Mouse (Mus musculus) MEL (cell line): ENCODE measurements around the gene Dock1. TPM values are rescaled to one million over a fixed set of nuclear protein-coding genes. Genes with fewer than 3 reads are reported as not detected.

Source experiments
- DNase-seq: peaks from one replicate; pipeline ENCODE4 v3.0.0; 2011; ENCODE audit warnings: low read depth, low spot score
- H3K27ac ChIP-seq: 2 replicates; pipeline ENCODE4 v1.5.1; 2012; ENCODE audit warnings: low read depth, mild to moderate bottlenecking, control low read depth, low read length, moderate library complexity; ENCODE audit not compliant: control insufficient read depth
- H3K27me3 ChIP-seq, 2 experiments: fragments of 150-350 bp in 1 of 2; sonication (generic) in 1 of 2; 2 replicates each; pipeline ENCODE4 v1.6.1; 2012; ENCODE audit warnings: low read length in 2 of 2, mild to moderate bottlenecking in 2 of 2, improper control_type of control experiment in 1 of 2, moderate library complexity in 1 of 2; ENCODE audit not compliant: insufficient read depth in 2 of 2, control insufficient read depth in 1 of 2
- H3K36me3 ChIP-seq, 2 experiments: 2 replicates each; pipeline ENCODE4 v1.6.1; 2012 to 2014; ENCODE audit warnings: low read length in 2 of 2, improper control_type of control experiment in 1 of 2, inconsistent platforms in 1 of 2, mild to moderate bottlenecking in 1 of 2; ENCODE audit not compliant: insufficient read depth in 2 of 2, control insufficient read depth in 1 of 2
- H3K4me1 ChIP-seq, 2 experiments: fragments of 150-350 bp in 1 of 2; sonication (generic) in 1 of 2; 2 replicates each; pipeline ENCODE4 v1.6.1; 2012; ENCODE audit warnings: low read length in 2 of 2, improper control_type of control experiment in 1 of 2, mild to moderate bottlenecking in 1 of 2; ENCODE audit not compliant: insufficient read depth in 2 of 2, control insufficient read depth in 1 of 2
- H3K4me3 ChIP-seq, 2 experiments: fragments of 150-350 bp in 1 of 2; sonication (generic) in 1 of 2; 2 replicates each; pipeline ENCODE4 v1.5.1; 2012; ENCODE audit warnings: low read depth in 2 of 2, low read length in 2 of 2, mild to moderate bottlenecking in 2 of 2, moderate library complexity in 2 of 2, control low read depth in 1 of 2, improper control_type of control experiment in 1 of 2; ENCODE audit not compliant: control insufficient read depth in 1 of 2, insufficient read depth in 1 of 2
- H3K79me2 ChIP-seq: 2 replicates; pipeline ENCODE4 v1.6.1; 2012; ENCODE audit warnings: mild to moderate bottlenecking, low read length, moderate library complexity; ENCODE audit not compliant: control insufficient read depth, poor library complexity, insufficient read depth
- H3K9ac ChIP-seq: 2 replicates; pipeline ENCODE4 v1.6.1; 2012; ENCODE audit warnings: low read depth, mild to moderate bottlenecking, control low read depth, low read length, moderate library complexity; ENCODE audit not compliant: control insufficient read depth, poor library complexity, severe bottlenecking
- H3K9me3 ChIP-seq: fragments of 150-350 bp; sonication (generic); replicated peaks from 2 replicates; pipeline ENCODE4 v1.6.1; 2012; ENCODE audit warnings: mild to moderate bottlenecking, low read length, improper control_type of control experiment, moderate library complexity; ENCODE audit not compliant: insufficient read depth
- BHLHE40 ChIP-seq: IDR thresholded peaks from 2 replicates; pipeline ENCODE4 v1.6.1; 2012; ENCODE audit warnings: low read depth, mild to moderate bottlenecking, inconsistent platforms, low read length, improper control_type of control experiment, borderline replicate concordance
- CHD1 ChIP-seq: IDR thresholded peaks from 2 replicates; pipeline ENCODE4 v1.6.1; 2012; ENCODE audit warnings: low read depth, mild to moderate bottlenecking, inconsistent platforms, low read length, improper control_type of control experiment
- CHD2 ChIP-seq: IDR thresholded peaks from 2 replicates; pipeline ENCODE4 v1.6.1; 2011; ENCODE audit warnings: low read length, improper control_type of control experiment
- CTCF ChIP-seq, 3 experiments: IDR thresholded peaks in 2 of 3; conservative IDR thresholded peaks in 1 of 3; 2 replicates each; pipeline ENCODE4 v1.5.1; 2011 to 2012; ENCODE audit warnings: low read length in 3 of 3, low read depth in 2 of 3, mild to moderate bottlenecking in 2 of 3, improper control_type of control experiment in 1 of 3, inconsistent platforms in 1 of 3, mixed read lengths in 1 of 3, moderate library complexity in 1 of 3; ENCODE audit not compliant: control insufficient read depth in 1 of 3, insufficient read depth in 1 of 3, poor library complexity in 1 of 3, severe bottlenecking in 1 of 3
- E2F4 ChIP-seq: IDR thresholded peaks from 2 replicates; pipeline ENCODE4 v1.6.1; 2011; ENCODE audit warnings: low read depth, low read length, improper control_type of control experiment, borderline replicate concordance
- ELF1 ChIP-seq: IDR thresholded peaks from 2 replicates; pipeline ENCODE4 v1.6.1; 2014; ENCODE audit warnings: low read depth, mild to moderate bottlenecking, inconsistent platforms, low read length, improper control_type of control experiment, moderate library complexity
- EP300 ChIP-seq, 2 experiments: IDR thresholded peaks; 2 replicates each; pipeline ENCODE4 v1.6.1; 2011; ENCODE audit warnings: improper control_type of control experiment in 2 of 2, low read length in 2 of 2, low read depth in 1 of 2, mild to moderate bottlenecking in 1 of 2
- JUND ChIP-seq: IDR thresholded peaks from 2 replicates; pipeline ENCODE4 v1.6.1; 2011; ENCODE audit warnings: low read depth, mild to moderate bottlenecking, improper control_type of control experiment, low read length
- MAFK ChIP-seq: IDR thresholded peaks from 2 replicates; pipeline ENCODE4 v1.6.1; 2011; ENCODE audit warnings: low read depth, mild to moderate bottlenecking, low read length, improper control_type of control experiment, borderline replicate concordance
- MAZ ChIP-seq: IDR thresholded peaks from 2 replicates; pipeline ENCODE4 v1.6.1; 2012; ENCODE audit warnings: low read depth, mild to moderate bottlenecking, inconsistent platforms, low read length, improper control_type of control experiment
- MYB ChIP-seq: IDR thresholded peaks from 2 replicates; pipeline ENCODE4 v1.6.1; 2011; ENCODE audit warnings: mild to moderate bottlenecking, low read depth, low read length, improper control_type of control experiment
- MYC ChIP-seq: IDR thresholded peaks from 2 replicates; pipeline ENCODE4 v1.6.1; 2011; ENCODE audit warnings: low read depth, mild to moderate bottlenecking, low read length, improper control_type of control experiment, moderate library complexity
- POLR2AphosphoS2 ChIP-seq: IDR thresholded peaks from 2 replicates; pipeline ENCODE4 v1.6.1; 2011; ENCODE audit warnings: low read length, improper control_type of control experiment
- POLR2AphosphoS5 ChIP-seq: IDR thresholded peaks from 2 replicates; pipeline ENCODE4 v1.6.1; 2012; ENCODE audit warnings: low read depth, borderline replicate concordance, mild to moderate bottlenecking, inconsistent platforms, low read length, moderate library complexity, mixed read lengths
- RCOR1 ChIP-seq: IDR thresholded peaks from 2 replicates; pipeline ENCODE4 v1.6.1; 2012; ENCODE audit warnings: low read depth, mild to moderate bottlenecking, inconsistent platforms, low read length, improper control_type of control experiment
- SIN3A ChIP-seq: IDR thresholded peaks from 2 replicates; pipeline ENCODE4 v1.6.1; 2012; ENCODE audit warnings: low read length, improper control_type of control experiment, inconsistent platforms
- SMC3 ChIP-seq: IDR thresholded peaks from 2 replicates; pipeline ENCODE4 v1.6.1; 2011; ENCODE audit warnings: low read depth, low read length, improper control_type of control experiment
- TCF12 ChIP-seq: IDR thresholded peaks from 2 replicates; pipeline ENCODE4 v1.6.1; 2014; ENCODE audit warnings: low read depth, mild to moderate bottlenecking, inconsistent platforms, low read length, improper control_type of control experiment, moderate library complexity
- USF1 ChIP-seq: IDR thresholded peaks from 2 replicates; pipeline ENCODE4 v1.6.1; 2014; ENCODE audit warnings: low read depth, mild to moderate bottlenecking, inconsistent platforms, low read length, improper control_type of control experiment, moderate library complexity
- USF2 ChIP-seq, 2 experiments: IDR thresholded peaks; 2 replicates each; pipeline ENCODE4 v1.6.1; 2011 to 2012; ENCODE audit warnings: improper control_type of control experiment in 2 of 2, low read length in 2 of 2, borderline replicate concordance in 1 of 2, inconsistent platforms in 1 of 2, low read depth in 1 of 2, mild to moderate bottlenecking in 1 of 2; ENCODE audit not compliant: insufficient read depth in 1 of 2
- ZKSCAN1 ChIP-seq: IDR thresholded peaks from 2 replicates; pipeline ENCODE4 v1.6.1; 2012; ENCODE audit warnings: low read depth, mild to moderate bottlenecking, inconsistent platforms, low read length, improper control_type of control experiment, moderate library complexity
- ZMIZ1 ChIP-seq: IDR thresholded peaks from 2 replicates; pipeline ENCODE4 v1.6.1; 2012; ENCODE audit warnings: low read depth, mild to moderate bottlenecking, inconsistent platforms, low read length, improper control_type of control experiment, moderate library complexity
- ZNF384 ChIP-seq: IDR thresholded peaks from 2 replicates; pipeline ENCODE4 v1.6.1; 2012; ENCODE audit warnings: low read depth, mild to moderate bottlenecking, inconsistent platforms, low read length, improper control_type of control experiment
- polyA plus RNA-seq, 2 experiments: library from polyadenylated mRNA; stranded (reverse) in 1 of 2; unstranded in 1 of 2; fragments of >175 nt in 1 of 2; fragments of >200 nt in 1 of 2; gene quantifications; 2 replicates each; pipeline versions ENCODE4 v1.2.1 to v1.2.4; 2012; ENCODE audit warnings: low replicate concordance in 2 of 2, low read depth in 1 of 2; ENCODE audit not compliant: insufficient read length in 2 of 2, insufficient read depth in 1 of 2, missing spikeins in 1 of 2
- total RNA-seq: library from RNA; depleted of rRNA; stranded (reverse); fragments of 300-350 nt; gene quantifications from 2 replicates; pipeline ENCODE4 v1.2.3, GENCODE M21; 2012

Gene Dock1
- total and polyA plus RNA-seq, 3 experiments = not detected

GRCm38 (mm10) chr7:135049416-135049815 lies 379.0 kb downstream of the Dock1 start:
- Histone ChIP-seq H3K27me3 (no peaks in the 10 kb centered on the region), H3K79me2 (no peaks in the 10 kb centered on the region), H3K4me1 (no peaks in the 10 kb centered on the region), H3K36me3 (no peaks in the 10 kb centered on the region), H3K9ac (no peak overlapping the region), H3K9me3 (no peaks in the 10 kb centered on the region), H3K27ac (no peak overlapping the region), H3K4me3 (no peak overlapping the region)
- no peak for DNase-seq
- TF ChIP-seq MAZ (no peak), MYC (no peak), CHD2 (no peak), ZNF384 (no peak), RCOR1 (no peak), MAFK (no peak), CHD1 (no peak), BHLHE40 (no peak)

GRCm38 (mm10) chr7:135053186-135053715 lies 382.8 kb downstream of the Dock1 start:
- Histone ChIP-seq H3K4me1 (no peaks in the 10 kb centered on the region), H3K27ac (no peak overlapping the region), H3K9me3 (no peaks in the 10 kb centered on the region), H3K27me3 (no peaks in the 10 kb centered on the region)
- no peak for DNase-seq
- TF ChIP-seq MYB (no peak), ZNF384 (no peak), CHD1 (no peak), SMC3 (no peak), POLR2AphosphoS2 (no peak), ZKSCAN1 (no peak), EP300 (IDR thresholded peaks at IDR 0.05; ENCODE audit: low read depth in 1 of 2, low read length in 2 of 2) (no peak), CTCF (IDR thresholded peaks at IDR 0.05 in 2 of 3, conservative IDR thresholded peaks at IDR 0.05 in 1 of 3; ENCODE audit: control insufficient read depth in 1 of 3, insufficient read depth in 1 of 3, low read depth in 2 of 3, low read length in 3 of 3, poor library complexity in 1 of 3, severe bottlenecking in 1 of 3) (no peak)
- TF ChIP-seq, all 39 proteins: peak for 0
- Histone ChIP-seq H3K4me3 (no peak overlapping the region), H3K79me2 (no peaks in the 10 kb centered on the region), H3K36me3 (no peaks in the 10 kb centered on the region), H3K9ac (no peak overlapping the region)

- Histone ChIP-seq H3K27me3 (no peaks in the 10 kb centered on the region), H3K9ac (no peak overlapping the region)
- TF ChIP-seq SMC3 (no peak), ZNF384 (no peak), CHD1 (no peak), ELF1 (no peak), MYB (no peak), ZMIZ1 (no peak), RCOR1 (no peak), E2F4 (no peak), USF1 (no peak), SIN3A (no peak), MAZ (no peak), POLR2AphosphoS2 (no peak), USF2 (IDR thresholded peaks at IDR 0.05; ENCODE audit: borderline replicate concordance in 1 of 2, insufficient read depth in 1 of 2, low read depth in 1 of 2, low read length in 2 of 2) (no peak), POLR2AphosphoS5 (no peak), TCF12 (no peak), JUND (no peak)
- TF ChIP-seq, all 39 proteins: peak for 0
- H3K4me1 ChIP-seq = no peaks in the 10 kb centered on the region
- no peaks in the 10 kb centered on the region for H3K79me2 ChIP-seq
- H3K4me3 ChIP-seq = no peak overlapping the region
- no peaks in the 10 kb centered on the region for H3K9me3 ChIP-seq
- no peak for DNase-seq
- no peak overlapping the region for H3K27ac ChIP-seq
- no peaks in the 10 kb centered on the region for H3K36me3 ChIP-seq
Measured at GRCm38 (mm10) chr7:135054664-135055063, 384.2 kb downstream of the Dock1 start.
